Mouse (Mus musculus) adipocyte (in vitro differentiated cells): ENCODE results near the gene Cdk18.
"Not testable (repeated sequence)": the region's sequence is repeated elsewhere in the genome, so short reads cannot be mapped to it uniquely, and the experiment has no call there.

ENCODE experiments used
- DNase-seq: peaks from one replicate; pipeline ENCODE4 v3.0.0-alpha.2; 2016; ENCODE audit warnings: low spot score

Gene Cdk18

DNA sequence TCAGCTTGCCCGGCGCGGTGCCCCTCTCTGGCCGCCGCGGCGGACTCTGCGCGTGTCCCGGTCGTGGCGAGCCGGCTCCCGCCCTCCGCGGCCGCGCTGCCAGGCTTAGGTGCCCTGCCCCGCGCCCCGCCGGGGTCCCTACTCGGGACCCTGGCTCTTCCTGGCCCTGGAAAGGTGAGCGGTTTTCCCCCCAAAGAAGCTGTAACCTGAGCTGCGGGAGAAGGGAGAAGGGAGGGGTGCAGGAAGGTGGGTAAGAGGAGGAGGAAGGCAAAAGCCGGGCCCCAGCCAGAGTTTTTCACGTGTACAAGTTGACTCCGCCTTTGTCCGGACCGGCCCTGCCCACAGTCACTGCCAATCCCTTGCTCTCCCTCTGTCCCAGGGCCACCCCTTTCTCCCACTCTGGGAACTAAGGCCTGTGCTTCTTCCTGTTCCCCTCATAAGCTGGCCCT is at the start of gene Cdk18:
Gene Cdk18, minus strand, starts transcription at position 269 of the 449 bp plus-strand sequence.
- DNase-seq = peak; percentile 86

DNA sequence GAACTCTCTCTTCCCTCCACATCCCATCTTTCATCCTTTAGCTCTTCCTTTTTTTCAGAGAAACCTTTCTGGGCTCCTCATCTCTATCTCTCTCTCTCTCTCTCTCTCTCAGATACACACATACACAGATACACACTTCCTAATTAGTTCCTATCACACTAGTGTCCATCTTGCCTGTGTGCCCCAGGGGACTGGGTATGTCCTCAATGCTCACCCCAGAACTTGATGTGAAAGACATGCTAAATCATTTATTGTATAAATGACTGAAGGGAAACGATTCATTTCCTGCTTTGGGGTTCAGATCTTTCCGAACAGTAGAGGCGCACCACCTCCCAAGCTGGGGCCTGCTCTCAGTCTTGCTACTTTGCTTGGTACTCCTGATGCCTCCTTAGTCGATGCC is 49.7 kb upstream of the Cdk18 start:
- no peak for DNase-seq

- no peak for DNase-seq
These were observed 49.1 kb upstream of the Cdk18 start for GRCm38 (mm10) chr1:132188442-132189066.

- DNase-seq = no peak
These were observed 46.8 kb upstream of the Cdk18 start for GRCm38 (mm10) chr1:132186303-132186702.

GRCm38 (mm10) chr1:132171619-132172018 is 32.1 kb upstream of the Cdk18 start:
- DNase-seq = no peak

DNA sequence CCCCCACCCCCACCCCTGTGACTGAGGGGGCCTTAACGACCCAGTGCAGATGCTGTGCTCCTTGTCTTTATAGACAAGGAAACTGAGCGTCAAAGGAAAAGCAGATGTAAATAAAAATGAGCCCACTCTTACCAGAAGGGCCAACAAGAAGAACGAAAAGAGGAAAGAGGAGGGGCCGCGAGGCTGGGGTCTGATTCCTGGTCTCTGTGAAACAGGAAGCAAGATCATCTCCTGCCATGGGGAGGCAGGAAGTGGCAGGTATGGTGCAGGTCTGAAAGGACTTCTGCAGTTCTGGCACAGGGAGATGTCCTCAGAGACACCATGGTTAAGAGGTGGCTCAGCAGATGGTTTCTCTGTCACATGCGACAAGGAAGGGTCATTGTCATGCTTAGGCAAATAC is 31.2 kb upstream of the Cdk18 start:
- DNase-seq = no peak

- no peak for DNase-seq
These were observed 28.8 kb upstream of the Cdk18 start for GRCm38 (mm10) chr1:132168115-132168767.

- no peak for DNase-seq
These were observed 26.4 kb upstream of the Cdk18 start for GRCm38 (mm10) chr1:132165859-132166258.

DNA sequence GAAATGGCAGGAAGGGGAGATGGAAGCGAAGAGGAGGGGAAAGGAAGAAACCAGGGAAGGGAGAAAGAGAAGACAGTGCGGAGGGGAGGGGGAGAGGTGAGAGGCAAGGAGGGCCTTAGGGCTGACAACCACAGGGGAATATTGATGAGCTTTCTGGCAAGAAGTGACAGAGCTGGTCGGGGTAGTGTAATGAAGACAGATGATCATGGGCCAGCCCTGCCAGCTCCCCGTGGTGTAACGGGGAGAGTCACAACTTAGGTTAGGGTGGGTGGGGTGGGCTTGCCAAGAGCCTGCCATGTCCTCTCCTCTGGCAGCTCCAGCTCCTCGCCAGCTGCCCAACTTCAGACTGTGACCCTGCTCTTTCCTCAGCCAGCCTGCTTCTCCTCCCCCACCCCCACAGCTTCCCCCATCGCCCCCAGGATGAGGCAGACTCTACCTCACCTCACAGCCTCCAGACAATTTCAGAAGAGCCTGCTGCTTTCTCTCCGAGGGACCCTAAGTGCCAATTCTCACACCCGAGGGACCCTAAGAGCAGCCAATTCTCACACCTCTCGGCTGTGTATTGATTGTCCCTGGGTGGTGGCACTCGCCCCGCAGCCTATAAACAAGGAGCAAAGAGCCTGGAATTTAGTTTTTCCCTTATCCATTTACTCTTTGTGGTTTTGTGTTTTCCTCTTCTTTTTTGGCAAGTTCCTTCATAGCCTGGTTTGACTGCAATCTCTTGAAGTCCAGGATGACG is 25.5 kb upstream of the Cdk18 start:
- DNase-seq = no peak

GRCm38 (mm10) chr1:132162618-132163017 is 23.1 kb upstream of the Cdk18 start:
- not testable (repeated sequence) for DNase-seq

DNA sequence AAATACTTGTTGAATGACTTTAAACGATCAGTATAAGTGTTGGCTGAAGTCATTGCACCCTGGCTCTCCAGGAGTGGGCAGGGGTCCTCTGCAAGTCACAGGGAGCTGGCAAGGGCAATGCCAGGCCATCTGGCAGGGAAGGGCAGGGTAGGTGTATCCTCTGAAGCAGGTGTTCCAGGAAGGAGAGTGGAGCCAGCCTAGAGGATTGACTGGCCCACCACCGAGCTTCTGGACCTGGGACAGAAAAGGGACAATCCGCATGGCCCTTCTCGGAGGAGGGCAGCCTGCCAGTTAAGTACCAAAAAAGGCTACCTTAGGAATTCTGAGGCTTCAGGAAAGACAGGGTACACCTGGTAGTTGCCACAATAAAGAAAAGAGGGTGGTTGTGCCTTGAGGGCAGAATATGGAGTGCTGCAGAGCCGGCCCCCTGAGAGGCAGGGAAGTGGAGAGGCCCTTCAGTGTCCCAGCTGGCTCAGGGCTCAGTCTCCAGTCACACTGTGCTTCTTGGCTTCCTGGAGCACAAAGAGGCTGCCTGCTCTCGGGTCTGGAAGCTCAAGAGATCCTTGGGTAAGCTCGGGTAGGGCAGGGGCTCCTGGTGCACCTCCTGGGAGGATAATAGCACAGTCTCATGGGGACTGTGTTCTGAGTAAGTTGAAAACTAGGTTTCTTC is 21.9 kb upstream of the Cdk18 start:
- DNase-seq = no peak

DNA sequence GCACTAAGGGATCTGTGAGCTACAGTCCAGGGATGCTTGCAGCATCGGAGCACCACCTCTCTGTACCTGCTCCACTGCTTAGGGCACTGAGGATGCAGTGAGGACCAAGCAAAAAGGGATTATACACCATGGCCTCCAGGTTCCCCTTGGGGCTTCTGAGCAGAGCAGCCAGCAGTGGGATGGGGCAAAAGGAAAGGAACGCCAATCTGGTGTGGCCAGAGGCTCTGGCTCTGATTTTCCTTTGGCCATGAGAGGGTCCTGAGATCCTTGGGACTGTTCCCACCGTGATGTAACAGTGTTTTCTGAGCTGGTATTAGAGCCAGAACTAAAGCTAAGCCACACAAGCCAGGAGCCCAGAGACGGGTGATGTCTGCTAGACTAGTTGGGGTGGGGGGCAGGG is 20.2 kb upstream of the Cdk18 start:
- no peak for DNase-seq

DNA sequence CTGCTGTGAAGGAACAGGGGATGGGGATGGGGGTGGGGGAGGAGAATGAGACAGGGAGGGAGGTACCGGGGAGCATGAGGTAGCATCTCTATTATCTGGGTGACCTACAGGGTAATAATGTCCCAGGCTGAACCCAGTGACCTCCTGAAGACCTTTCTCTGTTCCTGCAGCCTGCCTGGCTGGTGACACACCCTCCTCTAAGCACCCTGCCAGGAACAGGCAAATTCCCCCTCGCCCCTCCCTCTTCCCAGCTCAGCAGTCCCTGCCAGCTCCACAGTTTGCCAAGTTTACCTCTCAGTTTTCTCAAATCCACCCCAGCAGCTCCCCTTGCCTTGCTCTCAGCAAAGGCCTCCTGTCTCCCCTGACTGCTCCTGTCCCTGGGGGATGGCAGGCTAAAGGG is 19.3 kb upstream of the Cdk18 start:
- DNase-seq = no peak

DNA sequence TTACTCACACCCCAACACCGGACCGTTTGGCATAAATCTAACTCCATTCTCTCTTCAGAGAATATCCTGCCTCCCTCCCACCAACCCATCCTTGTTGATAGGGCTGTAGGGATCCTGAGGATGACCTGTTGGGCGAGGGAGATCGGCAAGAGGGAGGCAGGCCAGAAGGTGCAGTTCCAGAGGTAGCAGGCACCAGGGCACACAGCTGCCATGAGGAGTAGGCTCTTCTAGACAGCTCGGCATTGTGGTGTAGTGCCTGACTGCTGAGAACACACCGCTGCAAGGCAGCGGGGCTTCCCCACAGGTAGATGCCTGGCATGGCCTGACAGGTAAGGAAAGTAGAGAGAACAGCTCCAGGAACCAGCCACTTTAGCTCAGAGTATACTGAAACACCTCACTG is 18.3 kb upstream of the Cdk18 start:
- DNase-seq = no peak

DNA sequence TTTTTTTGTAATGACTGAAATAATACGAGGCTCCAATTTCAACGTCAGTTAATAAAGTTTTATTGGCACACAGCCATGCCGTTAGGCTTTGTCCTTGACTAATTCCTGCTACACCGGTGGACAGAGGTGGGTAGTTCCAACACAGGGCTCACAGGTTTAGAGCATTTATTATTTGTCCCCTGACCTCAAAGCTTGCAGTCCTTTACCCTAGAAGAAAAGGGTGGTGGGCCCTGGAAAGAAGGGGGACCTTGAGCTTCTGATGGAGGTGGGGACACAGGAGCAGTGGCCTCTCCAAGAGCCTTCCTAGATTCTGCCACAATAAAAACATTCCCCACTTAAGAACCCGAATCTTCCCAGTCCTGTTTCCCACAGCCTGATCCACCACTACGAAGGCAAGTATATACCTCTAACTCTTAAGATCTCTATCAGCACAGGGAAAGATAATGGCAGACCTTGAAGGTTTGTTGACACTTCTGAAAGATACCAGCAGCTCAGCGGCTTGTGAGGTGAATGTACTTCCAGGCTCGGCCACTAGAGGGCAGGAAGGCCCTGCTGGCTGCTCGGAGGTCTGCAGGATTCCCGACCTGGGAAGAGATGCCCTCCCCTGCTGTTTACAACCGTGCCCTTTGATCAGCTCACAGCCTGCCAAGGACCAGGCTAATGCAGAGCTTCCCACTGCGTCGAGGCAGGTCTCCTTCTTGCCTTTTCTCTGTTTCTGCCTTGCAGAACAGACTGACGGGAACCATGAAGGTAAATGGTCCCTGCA is 17.7 kb upstream of the Cdk18 start:
- DNase-seq = peak; percentile 78

- DNase-seq = peak; percentile 94
These were observed 16.3 kb upstream of the Cdk18 start for GRCm38 (mm10) chr1:132155737-132156136.

GRCm38 (mm10) chr1:132153691-132154090 is 14.2 kb upstream of the Cdk18 start:
- no peak for DNase-seq

- no peak for DNase-seq
These were observed 13.7 kb upstream of the Cdk18 start for GRCm38 (mm10) chr1:132153086-132153690.

DNA sequence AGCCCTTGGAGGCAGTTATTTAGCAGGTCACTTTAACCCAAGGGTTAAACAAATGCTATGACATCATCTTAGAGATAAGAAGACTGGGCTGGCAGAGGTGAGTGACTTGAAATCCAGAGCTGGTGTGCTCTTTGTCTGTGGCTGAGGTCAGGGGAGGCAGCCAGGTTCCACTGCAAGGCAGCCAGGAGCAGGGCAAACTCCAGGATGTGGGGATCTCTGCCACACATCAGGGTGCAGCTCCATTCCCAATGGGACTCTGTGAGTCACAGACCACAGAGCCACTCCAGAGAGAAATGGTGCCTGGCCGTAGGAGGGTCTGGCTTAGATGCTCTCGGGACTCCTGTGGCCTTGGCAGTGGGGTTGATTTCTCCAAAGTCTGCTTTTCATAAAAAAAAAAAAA is 12.4 kb upstream of the Cdk18 start:
- no peak for DNase-seq

DNA sequence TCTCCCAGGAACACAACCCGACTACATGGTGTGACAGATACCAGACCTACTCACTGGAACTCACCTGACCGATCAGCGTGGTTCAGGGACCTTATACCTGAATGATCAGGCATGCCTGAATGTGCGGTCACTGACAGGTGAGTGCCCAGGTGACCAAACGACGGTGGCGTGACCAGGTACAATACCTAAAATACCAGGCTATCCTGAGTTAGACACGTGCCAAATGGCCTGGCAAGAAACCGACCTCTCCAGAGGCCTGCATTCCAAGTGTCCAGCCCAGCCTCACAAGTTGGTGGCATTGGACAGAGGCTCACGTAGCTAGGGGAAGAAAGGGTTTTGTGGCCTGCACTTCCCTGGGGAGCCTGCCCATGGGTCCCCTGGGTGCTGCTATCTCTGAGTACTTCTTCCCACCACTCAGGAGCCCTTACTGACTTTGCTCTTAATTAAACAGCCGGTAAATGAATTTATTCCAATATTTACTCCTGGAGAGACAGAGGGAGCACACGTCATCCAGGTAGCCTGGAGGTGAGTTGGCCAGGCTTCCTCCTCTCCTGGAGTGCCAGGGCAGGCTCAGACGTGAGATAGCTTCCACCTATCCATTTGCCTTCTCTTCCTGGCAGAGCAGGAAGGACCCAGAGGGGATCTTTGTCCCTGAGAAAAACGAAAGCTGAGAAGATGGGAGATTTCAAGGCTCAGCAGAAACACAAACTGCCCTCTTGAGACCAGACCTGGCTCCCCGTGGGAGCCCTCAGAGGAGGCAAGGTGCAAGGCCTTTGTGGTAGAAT is 11.5 kb upstream of the Cdk18 start:
- DNase-seq = no peak

DNA sequence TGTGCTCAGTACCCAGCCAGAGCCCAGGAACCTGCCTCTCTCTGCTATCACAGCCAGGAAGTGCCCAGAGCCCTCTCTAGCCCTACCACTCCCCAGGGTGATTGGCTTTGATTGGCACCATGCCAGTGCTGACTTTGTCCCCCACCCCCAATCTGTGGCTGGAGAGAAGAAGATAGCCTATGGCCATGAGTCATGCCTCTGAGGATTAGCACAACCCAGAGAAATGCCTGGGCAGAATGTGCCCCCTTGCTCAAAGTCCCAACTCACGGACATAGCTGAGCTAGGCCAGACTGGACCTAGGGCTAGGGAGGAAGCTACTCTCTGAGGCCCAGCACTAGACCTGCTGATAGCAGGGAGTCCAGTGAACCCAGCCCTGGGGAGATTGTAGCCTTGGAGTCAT is 10.7 kb upstream of the Cdk18 start:
- no peak for DNase-seq
